Mouse (Mus musculus): ENCODE measurements around the gene Aqp5. TPM values are rescaled to one million over a fixed set of nuclear protein-coding genes. Genes with fewer than 3 reads are reported as not detected.

The Aqp5 gene
- polyA plus RNA-seq, 1 experiment from 2014 or later = 0.72 TPM

GRCm38 (mm10) chr15:99608382-99609125 lies 18.0 kb downstream of the Aqp5 start:
- H3K4me2 ChIP-seq (replicated peaks; ENCODE audit: low read depth, low read length) = no peak overlapping the region
- H3K27ac ChIP-seq (ENCODE audit: low read length) = no peak overlapping the region
- H3K27me3 ChIP-seq (ENCODE audit: control insufficient read depth, insufficient read depth, low read length) = peaks cover 1% of the 10 kb centered on the region; the same call in 1 of the 2 replicates
- H3K9ac ChIP-seq (replicated peaks; ENCODE audit: low read depth, low read length) = no peak overlapping the region
- 77% methylated on average over 13 of the region's 13 CpGs for WGBS
- no peaks in the 10 kb centered on the region for H3K9me3 ChIP-seq (ENCODE audit: control insufficient read depth, low read depth, low read length)
- H3K36me3 ChIP-seq (ENCODE audit: control insufficient read depth, insufficient read depth, low read length) = no peaks in the 10 kb centered on the region
- H3K4me3 ChIP-seq (ENCODE audit: low read depth, low read length) = no peak overlapping the region
- no peak for ATAC-seq (ENCODE audit: insufficient number of reproducible peaks, insufficient read depth, low FRiP score, low read depth)
- peaks cover 18% of the 10 kb centered on the region for H3K4me1 ChIP-seq (ENCODE audit: control insufficient read depth, insufficient read depth, low read length)

DNA sequence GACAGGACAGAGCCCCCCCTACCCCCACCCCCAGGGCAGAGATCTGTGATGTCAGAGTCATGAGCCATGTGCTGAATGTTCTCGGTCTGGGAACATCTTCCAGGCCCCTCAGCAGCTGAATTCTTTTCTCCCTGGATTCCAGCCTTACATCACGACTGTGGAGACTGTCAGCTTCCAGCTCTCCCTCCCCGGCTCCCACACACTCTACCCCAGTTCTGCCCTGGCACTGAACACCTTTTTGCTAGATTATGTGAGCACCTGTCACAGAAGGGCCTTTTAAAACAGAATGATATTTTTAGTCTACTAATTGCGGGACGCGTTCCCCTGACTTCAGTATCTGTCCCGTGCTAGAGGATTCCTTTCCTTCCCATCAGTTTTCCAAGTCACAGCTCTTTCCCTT lies 21.0 kb downstream of the Aqp5 start:
- Histone ChIP-seq H3K36me3 (ENCODE audit: control insufficient read depth, insufficient read depth, low read length) (no peaks in the 10 kb centered on the region), H3K9ac (replicated peaks; ENCODE audit: low read depth, low read length) (no peak overlapping the region), H3K27ac (ENCODE audit: low read length) (no peak overlapping the region), H3K4me2 (replicated peaks; ENCODE audit: low read depth, low read length) (no peak overlapping the region), H3K27me3 (ENCODE audit: control insufficient read depth, insufficient read depth, low read length) (peaks cover 7% of the 10 kb centered on the region; the same call in 1 of the 2 replicates), H3K4me1 (ENCODE audit: control insufficient read depth, insufficient read depth, low read length) (peaks cover 25% of the 10 kb centered on the region), H3K4me3 (ENCODE audit: low read depth, low read length) (no peak overlapping the region), H3K9me3 (ENCODE audit: control insufficient read depth, low read depth, low read length) (no peaks in the 10 kb centered on the region)
- WGBS = 53% methylated on average over 7 of the region's 7 CpGs
- no peak; the same call in 1 of the 2 replicates for ATAC-seq (ENCODE audit: insufficient number of reproducible peaks, insufficient read depth, low FRiP score, low read depth)

DNA sequence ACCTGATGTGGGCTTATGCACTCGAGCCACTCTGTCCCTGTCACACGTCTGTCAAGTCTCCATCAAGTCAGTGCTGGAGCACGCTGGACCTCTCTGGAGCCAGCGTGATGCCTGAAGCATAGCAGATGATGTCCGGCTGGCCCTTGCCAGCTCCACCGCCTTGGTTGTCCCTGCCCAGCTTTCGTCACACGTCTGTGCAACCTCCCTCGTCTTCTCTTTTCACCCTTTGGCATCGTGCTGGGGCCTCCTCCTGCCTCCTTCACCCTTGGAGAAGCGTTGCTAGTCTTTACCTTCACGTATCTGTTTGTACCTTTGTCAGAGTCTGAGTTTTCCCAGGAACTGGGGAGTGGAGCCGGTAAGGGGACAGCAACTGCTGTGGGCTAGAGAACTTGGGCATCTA lies 23.7 kb downstream of the Aqp5 start:
- peaks cover 7% of the 10 kb centered on the region; the same call in 1 of the 2 replicates for H3K27me3 ChIP-seq (ENCODE audit: control insufficient read depth, insufficient read depth, low read length)
- H3K27ac ChIP-seq (ENCODE audit: low read length) = no peak overlapping the region
- no peaks in the 10 kb centered on the region for H3K9me3 ChIP-seq (ENCODE audit: control insufficient read depth, low read depth, low read length)
- ATAC-seq (ENCODE audit: insufficient number of reproducible peaks, insufficient read depth, low FRiP score, low read depth) = no peak
- 69% methylated on average over 13 of the region's 13 CpGs for WGBS
- H3K4me3 ChIP-seq (ENCODE audit: low read depth, low read length) = no peak overlapping the region
- H3K4me2 ChIP-seq (replicated peaks; ENCODE audit: low read depth, low read length) = no peak overlapping the region
- H3K4me1 ChIP-seq (ENCODE audit: control insufficient read depth, insufficient read depth, low read length) = peaks cover 16% of the 10 kb centered on the region
- no peak overlapping the region for H3K9ac ChIP-seq (replicated peaks; ENCODE audit: low read depth, low read length)
- H3K36me3 ChIP-seq (ENCODE audit: control insufficient read depth, insufficient read depth, low read length) = no peaks in the 10 kb centered on the region

GRCm38 (mm10) chr15:99614753-99615152 lies 24.2 kb downstream of the Aqp5 start:
- Histone ChIP-seq H3K9me3 (ENCODE audit: control insufficient read depth, low read depth, low read length) (no peaks in the 10 kb centered on the region), H3K4me3 (ENCODE audit: low read depth, low read length) (no peak overlapping the region), H3K36me3 (ENCODE audit: control insufficient read depth, insufficient read depth, low read length) (peaks cover 3% of the 10 kb centered on the region; the same call in 1 of the 2 replicates), H3K27me3 (ENCODE audit: control insufficient read depth, insufficient read depth, low read length) (peaks cover 7% of the 10 kb centered on the region; the same call in 1 of the 2 replicates), H3K27ac (ENCODE audit: low read length) (peak overlapping the region; percentile 39; the same call in 1 of the 2 replicates), H3K4me1 (ENCODE audit: control insufficient read depth, insufficient read depth, low read length) (peaks cover 16% of the 10 kb centered on the region), H3K9ac (replicated peaks; ENCODE audit: low read depth, low read length) (0 out of 2 replicates have a peak overlapping the region, but pooled peaks have one; percentile 15), H3K4me2 (replicated peaks; ENCODE audit: low read depth, low read length) (peak overlapping the region; percentile 18)
- WGBS = 7% methylated on average over 12 of the region's 12 CpGs
- peak; percentile 76; the same call in 1 of the 2 replicates for ATAC-seq (ENCODE audit: insufficient number of reproducible peaks, insufficient read depth, low FRiP score, low read depth)

GRCm38 (mm10) chr15:99615246-99615645 lies 24.7 kb downstream of the Aqp5 start:
- Histone ChIP-seq H3K4me3 (ENCODE audit: low read depth, low read length) (no peak overlapping the region), H3K4me1 (ENCODE audit: control insufficient read depth, insufficient read depth, low read length) (peaks cover 16% of the 10 kb centered on the region), H3K36me3 (ENCODE audit: control insufficient read depth, insufficient read depth, low read length) (peaks cover 5% of the 10 kb centered on the region; the same call in 1 of the 2 replicates), H3K9me3 (ENCODE audit: control insufficient read depth, low read depth, low read length) (no peaks in the 10 kb centered on the region), H3K9ac (replicated peaks; ENCODE audit: low read depth, low read length) (no peak overlapping the region), H3K27ac (ENCODE audit: low read length) (peak overlapping the region; percentile 39; the same call in 1 of the 2 replicates), H3K4me2 (replicated peaks; ENCODE audit: low read depth, low read length) (peak overlapping the region; percentile 18), H3K27me3 (ENCODE audit: control insufficient read depth, insufficient read depth, low read length) (peaks cover 7% of the 10 kb centered on the region; the same call in 1 of the 2 replicates)
- ATAC-seq (ENCODE audit: insufficient number of reproducible peaks, insufficient read depth, low FRiP score, low read depth) = no peak
- WGBS = 26% methylated on average over 9 of the region's 9 CpGs

- Histone ChIP-seq H3K9me3 (ENCODE audit: control insufficient read depth, low read depth, low read length) (no peaks in the 10 kb centered on the region), H3K36me3 (ENCODE audit: control insufficient read depth, insufficient read depth, low read length) (peaks cover 30% of the 10 kb centered on the region), H3K4me3 (ENCODE audit: low read depth, low read length) (no peak overlapping the region), H3K27me3 (ENCODE audit: control insufficient read depth, insufficient read depth, low read length) (peaks cover 5% of the 10 kb centered on the region; the same call in 1 of the 2 replicates), H3K4me2 (replicated peaks; ENCODE audit: low read depth, low read length) (no peak overlapping the region), H3K9ac (replicated peaks; ENCODE audit: low read depth, low read length) (no peak overlapping the region), H3K4me1 (ENCODE audit: control insufficient read depth, insufficient read depth, low read length) (peaks cover 12% of the 10 kb centered on the region), H3K27ac (ENCODE audit: low read length) (no peak overlapping the region)
- ATAC-seq (ENCODE audit: insufficient number of reproducible peaks, insufficient read depth, low FRiP score, low read depth) = no peak
- WGBS = 81% methylated on average over 3 of the region's 3 CpGs
Measured at GRCm38 (mm10) chr15:99618595-99618994, 28.0 kb downstream of the Aqp5 start.

GRCm38 (mm10) chr15:99619821-99620220 lies 29.2 kb downstream of the Aqp5 start:
- Histone ChIP-seq H3K4me1 (ENCODE audit: control insufficient read depth, insufficient read depth, low read length) (peaks cover 9% of the 10 kb centered on the region; the same call in 1 of the 2 replicates), H3K27me3 (ENCODE audit: control insufficient read depth, insufficient read depth, low read length) (no peaks in the 10 kb centered on the region), H3K9ac (replicated peaks; ENCODE audit: low read depth, low read length) (no peak overlapping the region), H3K9me3 (ENCODE audit: control insufficient read depth, low read depth, low read length) (no peaks in the 10 kb centered on the region), H3K27ac (ENCODE audit: low read length) (no peak overlapping the region), H3K4me3 (ENCODE audit: low read depth, low read length) (no peak overlapping the region), H3K36me3 (ENCODE audit: control insufficient read depth, insufficient read depth, low read length) (peaks cover 42% of the 10 kb centered on the region), H3K4me2 (replicated peaks; ENCODE audit: low read depth, low read length) (no peak overlapping the region)
- ATAC-seq (ENCODE audit: insufficient number of reproducible peaks, insufficient read depth, low FRiP score, low read depth) = no peak
- WGBS = 70% methylated on average over 4 of the region's 4 CpGs

GRCm38 (mm10) chr15:99622063-99622462 lies 31.5 kb downstream of the Aqp5 start:
- Histone ChIP-seq H3K4me3 (ENCODE audit: low read depth, low read length) (no peak overlapping the region), H3K36me3 (ENCODE audit: control insufficient read depth, insufficient read depth, low read length) (peaks cover 62% of the 10 kb centered on the region), H3K27me3 (ENCODE audit: control insufficient read depth, insufficient read depth, low read length) (no peaks in the 10 kb centered on the region), H3K4me2 (replicated peaks; ENCODE audit: low read depth, low read length) (no peak overlapping the region), H3K4me1 (ENCODE audit: control insufficient read depth, insufficient read depth, low read length) (no peaks in the 10 kb centered on the region), H3K9me3 (ENCODE audit: control insufficient read depth, low read depth, low read length) (no peaks in the 10 kb centered on the region), H3K9ac (replicated peaks; ENCODE audit: low read depth, low read length) (no peak overlapping the region), H3K27ac (ENCODE audit: low read length) (no peak overlapping the region)
- 86% methylated on average over 11 of the region's 11 CpGs for WGBS
- ATAC-seq (ENCODE audit: insufficient number of reproducible peaks, insufficient read depth, low FRiP score, low read depth) = no peak

Data from stomach, embryonic 14.5 days (tissue).